Mouse (Mus musculus): ENCODE measurements around the gene Csf1. TPM values are rescaled to one million over a fixed set of nuclear protein-coding genes. Genes with fewer than 3 reads are reported as not detected.

The Csf1 gene
- total and polyA plus RNA-seq, 3 experiments: 0.12 to 0.19 TPM; not detected in 1

- TF ChIP-seq GATA1 (IDR thresholded peaks at IDR 0.05; ENCODE audit: low read depth, low read length): no peak
- no peak for TF ChIP-seq USF2 (IDR thresholded peaks at IDR 0.05; ENCODE audit: borderline replicate concordance in 1 of 2, insufficient read depth in 1 of 2, low read depth in 1 of 2, low read length in 2 of 2)
- peak; percentile 75; the same call in 1 of the 2 replicates for TF ChIP-seq E2F4 (IDR thresholded peaks at IDR 0.05; ENCODE audit: borderline replicate concordance, low read depth, low read length)
- TF ChIP-seq MAX (IDR thresholded peaks at IDR 0.05; ENCODE audit: low read length): no peak; the same call in 1 of the 2 replicates
- no peak for TF ChIP-seq UBTF (IDR thresholded peaks at IDR 0.05; ENCODE audit: borderline replicate concordance, insufficient read depth, low read depth, low read length)
- TF ChIP-seq HCFC1 (IDR thresholded peaks at IDR 0.05; ENCODE audit: low read depth, low read length): peak; percentile 97
- no peak for TF ChIP-seq ZNF384 (IDR thresholded peaks at IDR 0.05; ENCODE audit: low read depth, low read length)
- peak; percentile 87 for TF ChIP-seq NELFE (IDR thresholded peaks at IDR 0.05; ENCODE audit: low read depth, low read length)
- no peak for TF ChIP-seq BHLHE40 (IDR thresholded peaks at IDR 0.05; ENCODE audit: borderline replicate concordance, low read depth, low read length)
- TF ChIP-seq MYB (IDR thresholded peaks at IDR 0.05; ENCODE audit: low read depth, low read length): no peak
- TF ChIP-seq EP300 (IDR thresholded peaks at IDR 0.05; ENCODE audit: low read depth in 1 of 2, low read length in 2 of 2): peak in 1 of 2 experiments; percentile 37; a peak in 1 of 4 replicates
- TF ChIP-seq TAL1 (IDR thresholded peaks at IDR 0.05; ENCODE audit: low read length): no peak
- TF ChIP-seq POLR2AphosphoS2 (IDR thresholded peaks at IDR 0.05; ENCODE audit: low read length): peak; percentile 44; the same call in 1 of the 2 replicates
- TF ChIP-seq ZKSCAN1 (IDR thresholded peaks at IDR 0.05; ENCODE audit: low read depth, low read length): no peak
- TF ChIP-seq POLR2AphosphoS5 (IDR thresholded peaks at IDR 0.05; ENCODE audit: borderline replicate concordance, low read depth, low read length): no peak
- TF ChIP-seq CHD2 (IDR thresholded peaks at IDR 0.05; ENCODE audit: low read length): no peak
Observed at GRCm38 (mm10) chr3:107695948-107696881, 64.1 kb downstream of the Csf1 start, which contains the start of gene Ahcyl1 (continued).

- no peaks in the 10 kb centered on the region for H3K9me3 ChIP-seq (replicated peaks; ENCODE audit: insufficient read depth, low read length)
- peak overlapping the region; percentile 71 to 100 for H3K4me3 ChIP-seq (ENCODE audit: control insufficient read depth in 1 of 2, insufficient read depth in 1 of 2, low read depth in 2 of 2, low read length in 2 of 2)
- H3K4me1 ChIP-seq (ENCODE audit: control insufficient read depth in 1 of 2, insufficient read depth in 2 of 2, low read length in 2 of 2): peaks cover 10 to 12% of the 10 kb centered on the region in 2 experiments; a peak in 3 of 4 replicates
- no peaks in the 10 kb centered on the region; a peak in 1 of 4 replicates for H3K27me3 ChIP-seq (ENCODE audit: control insufficient read depth in 1 of 2, insufficient read depth in 2 of 2, low read length in 2 of 2)
- H3K36me3 ChIP-seq (ENCODE audit: control insufficient read depth in 1 of 2, insufficient read depth in 2 of 2, low read length in 2 of 2): peaks cover 8 to 32% of the 10 kb centered on the region in 2 experiments
- H3K9ac ChIP-seq (ENCODE audit: control insufficient read depth, low read depth, low read length, poor library complexity, severe bottlenecking): peak overlapping the region; percentile 88
- peak; percentile 56 for DNase-seq (ENCODE audit: low read depth, low spot score)
- peaks cover 40% of the 10 kb centered on the region for H3K79me2 ChIP-seq (ENCODE audit: control insufficient read depth, insufficient read depth, low read length, poor library complexity)
- H3K27ac ChIP-seq (ENCODE audit: control insufficient read depth, low read depth, low read length): no peak overlapping the region
- TF ChIP-seq BHLHE40 (IDR thresholded peaks at IDR 0.05; ENCODE audit: borderline replicate concordance, low read depth, low read length) (no peak), MAZ (IDR thresholded peaks at IDR 0.05; ENCODE audit: low read depth, low read length) (no peak), ZMIZ1 (IDR thresholded peaks at IDR 0.05; ENCODE audit: low read depth, low read length) (no peak), TCF12 (IDR thresholded peaks at IDR 0.05; ENCODE audit: low read depth, low read length) (no peak), USF1 (IDR thresholded peaks at IDR 0.05; ENCODE audit: low read depth, low read length) (no peak), EP300 (IDR thresholded peaks at IDR 0.05; ENCODE audit: low read depth in 1 of 2, low read length in 2 of 2) (no peak), GABPA (IDR thresholded peaks at IDR 0.05; ENCODE audit: low read depth, low read length) (no peak), POLR2AphosphoS2 (IDR thresholded peaks at IDR 0.05; ENCODE audit: low read length) (no peak), TAL1 (IDR thresholded peaks at IDR 0.05; ENCODE audit: low read length) (no peak), MAX (IDR thresholded peaks at IDR 0.05; ENCODE audit: low read length) (no peak), SMC3 (IDR thresholded peaks at IDR 0.05; ENCODE audit: low read depth, low read length) (no peak), UBTF (IDR thresholded peaks at IDR 0.05; ENCODE audit: borderline replicate concordance, insufficient read depth, low read depth, low read length) (no peak), CTCF (IDR thresholded peaks at IDR 0.05 in 2 of 3, conservative IDR thresholded peaks at IDR 0.05 in 1 of 3; ENCODE audit: control insufficient read depth in 1 of 3, insufficient read depth in 1 of 3, low read depth in 2 of 3, low read length in 3 of 3, poor library complexity in 1 of 3, severe bottlenecking in 1 of 3) (no peak), MYC (IDR thresholded peaks at IDR 0.05; ENCODE audit: low read depth, low read length) (no peak), ELF1 (IDR thresholded peaks at IDR 0.05; ENCODE audit: low read depth, low read length) (no peak), MAFK (IDR thresholded peaks at IDR 0.05; ENCODE audit: borderline replicate concordance, low read depth, low read length) (no peak)
Observed at GRCm38 (mm10) chr3:107695219-107695947, 64.9 kb downstream of the Csf1 start.

Measured in MEL (cell line).